Mouse (Mus musculus) kidney, adult 18-20 months (tissue): ENCODE measurements around the gene Elmo1.
A peak's percentile ranks its signal among the peaks of the same experiment; 100 is the strongest.

Source experiments
- DNase-seq: peaks from one replicate; pipeline ENCODE4 v3.0.0; 2021

The Elmo1 gene

GRCm38 (mm10) chr13:20406470-20407213 lies 316.2 kb downstream of the Elmo1 start:
- DNase-seq, result no peak

GRCm38 (mm10) chr13:20410306-20411101 lies 320.1 kb downstream of the Elmo1 start:
- no peak for DNase-seq

- DNase-seq, result no peak
These were observed 326.6 kb downstream of the Elmo1 start for GRCm38 (mm10) chr13:20416691-20417660.

GRCm38 (mm10) chr13:20430998-20431397 lies 340.6 kb downstream of the Elmo1 start:
- no peak for DNase-seq

GRCm38 (mm10) chr13:20433221-20433858 lies 342.9 kb downstream of the Elmo1 start:
- peak; percentile 6 for DNase-seq

GRCm38 (mm10) chr13:20434071-20434470 lies 343.7 kb downstream of the Elmo1 start:
- no peak for DNase-seq

- DNase-seq, result no peak
These were observed 349.1 kb downstream of the Elmo1 start for GRCm38 (mm10) chr13:20439488-20439887.

GRCm38 (mm10) chr13:20450831-20451353 lies 360.5 kb downstream of the Elmo1 start:
- no peak for DNase-seq

GRCm38 (mm10) chr13:20454357-20454756 lies 364.0 kb downstream of the Elmo1 start:
- DNase-seq, result no peak

GRCm38 (mm10) chr13:20460096-20460495 lies 369.7 kb downstream of the Elmo1 start:
- DNase-seq, result no peak

GRCm38 (mm10) chr13:20461616-20462015 lies 371.2 kb downstream of the Elmo1 start:
- DNase-seq, result no peak

GRCm38 (mm10) chr13:20464161-20464560 lies 373.8 kb downstream of the Elmo1 start:
- DNase-seq, result no peak

GRCm38 (mm10) chr13:20467381-20467780 lies 377.0 kb downstream of the Elmo1 start:
- DNase-seq, result no peak

GRCm38 (mm10) chr13:20471732-20472131 lies 381.3 kb downstream of the Elmo1 start:
- peak; percentile 65 for DNase-seq

GRCm38 (mm10) chr13:20472301-20472831 lies 382.0 kb downstream of the Elmo1 start:
- no peak for DNase-seq

GRCm38 (mm10) chr13:20472891-20473539 lies 382.6 kb downstream of the Elmo1 start:
- no peak for DNase-seq

- no peak for DNase-seq
These were observed 383.3 kb downstream of the Elmo1 start for GRCm38 (mm10) chr13:20473641-20474078.

- DNase-seq, result no peak
These were observed 384.2 kb downstream of the Elmo1 start for GRCm38 (mm10) chr13:20474600-20474999.

GRCm38 (mm10) chr13:20481805-20482204 lies 391.4 kb downstream of the Elmo1 start:
- DNase-seq, result no peak

GRCm38 (mm10) chr13:20489110-20489509 lies 398.7 kb downstream of the Elmo1 start:
- no peak for DNase-seq
